Mouse (Mus musculus): ENCODE results near the gene Pold2.

The Pold2 gene

GRCm38 (mm10) chr11:5858723-5859122, 19.4 kb downstream of the Pold2 start:
- DNase-seq (ENCODE audit: low read depth) = peak; percentile 54

DNA sequence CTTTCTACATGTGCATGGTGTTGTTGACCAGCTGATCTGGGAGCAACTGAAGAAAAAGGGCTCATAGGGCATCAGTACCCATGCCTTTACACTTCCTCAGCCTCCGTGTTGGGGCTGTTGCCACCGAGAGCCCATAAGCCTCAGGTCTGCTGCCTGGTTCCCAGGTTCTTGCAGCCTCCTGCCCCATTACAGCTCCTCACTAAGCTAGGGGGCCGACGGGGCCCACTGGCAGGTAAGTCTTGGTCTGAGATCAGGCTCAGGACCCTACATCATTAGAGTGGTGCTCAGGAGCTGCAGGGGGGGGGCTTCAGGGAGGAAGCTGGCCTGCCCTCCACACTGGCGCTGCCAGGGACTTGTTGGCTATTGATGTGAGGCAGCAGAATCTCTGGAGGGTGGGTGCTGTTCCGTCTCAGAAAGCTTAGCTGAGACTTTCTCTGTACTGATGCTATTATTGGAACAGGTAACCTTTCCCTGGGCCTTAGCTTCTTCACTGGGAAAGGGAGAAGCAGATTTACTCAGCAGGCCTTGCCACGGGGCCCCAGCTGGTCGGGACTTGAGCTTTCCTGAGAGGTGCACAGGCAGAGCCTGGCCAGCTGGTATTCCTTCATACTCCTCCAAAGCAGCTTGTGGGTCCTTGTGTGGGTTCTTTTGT, 21.5 kb downstream of the Pold2 start:
- no peak for DNase-seq (ENCODE audit: low read depth)

DNA sequence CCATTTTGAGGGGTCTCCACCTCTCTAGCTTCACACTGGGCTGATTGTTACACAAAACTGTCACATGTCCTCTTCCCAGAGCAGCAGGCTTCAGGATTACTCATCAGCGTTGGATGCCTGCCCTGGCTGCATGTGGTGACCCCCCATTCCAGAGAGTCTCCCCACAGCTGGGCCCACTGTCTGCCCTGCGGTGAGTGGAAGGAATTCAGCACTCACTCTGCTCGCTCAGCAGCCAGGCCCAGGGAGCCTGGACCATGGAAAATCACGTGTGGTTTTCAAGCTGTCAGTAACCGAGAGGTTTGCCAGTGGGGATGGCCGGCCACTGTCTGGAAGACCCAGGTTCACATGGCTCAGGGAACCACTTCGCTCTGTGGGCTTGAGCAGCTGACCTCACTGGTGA, 22.2 kb downstream of the Pold2 start:
- no peak for DNase-seq (ENCODE audit: low read depth)

DNA sequence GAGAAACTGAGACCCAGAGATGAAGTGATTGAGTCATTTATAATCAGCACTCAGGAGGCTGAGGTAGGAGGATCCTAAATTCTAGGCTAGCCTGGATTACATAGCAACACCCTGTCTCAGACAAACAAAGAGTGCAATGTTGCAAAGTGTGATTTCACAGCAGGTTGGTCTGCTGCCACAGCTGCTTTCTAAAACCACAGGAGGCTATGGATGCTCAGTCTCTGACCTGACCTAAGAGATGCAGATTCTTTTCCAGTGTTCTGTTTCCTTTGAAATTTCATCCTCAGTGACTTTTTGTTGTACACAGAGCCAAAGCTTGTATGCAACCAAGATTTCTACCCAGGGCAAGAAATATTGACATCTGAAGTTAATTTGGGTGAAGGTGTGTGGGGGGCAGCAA, 22.6 kb downstream of the Pold2 start:
- no peak for DNase-seq (ENCODE audit: low read depth)

DNA sequence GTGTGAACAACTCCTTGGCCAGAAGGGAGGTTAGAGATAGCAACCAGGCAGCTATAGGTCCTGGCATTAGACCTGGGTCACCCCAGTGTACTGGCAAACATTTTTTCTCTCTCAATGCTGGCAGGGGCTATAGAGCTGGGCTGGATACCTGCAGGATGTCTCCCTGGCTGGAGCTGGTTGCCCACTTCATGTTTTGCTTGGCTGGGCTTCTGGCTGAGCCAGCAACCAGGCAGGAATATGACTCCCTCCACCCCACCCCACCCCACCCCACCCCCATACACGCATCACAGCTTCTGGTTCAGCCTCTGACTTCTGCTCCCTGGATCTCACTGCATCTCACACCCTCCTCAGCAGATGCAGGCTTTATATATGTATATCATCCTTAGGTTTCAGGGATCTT, 25.8 kb downstream of the Pold2 start:
- no peak for DNase-seq (ENCODE audit: low read depth)

DNA sequence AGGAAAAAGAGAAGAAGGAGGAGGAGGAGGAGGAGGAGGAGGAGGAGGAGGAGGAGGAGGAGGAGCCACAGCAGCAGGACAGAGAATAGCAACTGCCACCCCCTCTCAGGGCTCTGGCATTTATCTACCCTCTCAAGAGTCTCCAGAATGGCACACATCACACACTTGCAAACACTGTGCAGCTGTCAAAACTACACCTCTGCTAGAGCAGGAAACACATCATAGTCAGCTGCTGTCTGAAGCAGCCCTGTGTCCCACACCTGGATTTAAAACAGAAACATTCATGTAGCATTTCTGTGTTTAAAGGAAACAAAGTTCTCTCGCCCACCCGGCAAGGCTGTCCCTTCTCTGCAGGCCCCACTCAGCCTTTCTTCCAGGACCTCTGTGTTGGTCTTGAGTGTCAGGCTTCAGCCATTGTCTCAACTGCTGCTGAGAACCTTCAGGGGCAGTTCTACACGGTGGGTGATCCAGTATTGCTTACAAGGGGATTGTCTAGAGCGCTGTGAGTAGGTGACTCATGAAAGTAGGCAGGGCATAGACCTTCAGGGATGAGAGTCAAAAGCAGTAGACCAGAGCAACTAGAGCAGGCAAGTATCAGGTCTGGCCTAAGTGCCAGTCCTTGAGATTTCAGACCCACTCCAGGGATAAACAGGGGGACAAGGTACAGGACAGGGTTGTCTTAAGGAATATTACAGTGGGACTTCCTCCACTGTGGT, 26.9 kb downstream of the Pold2 start:
- no peak for DNase-seq (ENCODE audit: low read depth)

DNA sequence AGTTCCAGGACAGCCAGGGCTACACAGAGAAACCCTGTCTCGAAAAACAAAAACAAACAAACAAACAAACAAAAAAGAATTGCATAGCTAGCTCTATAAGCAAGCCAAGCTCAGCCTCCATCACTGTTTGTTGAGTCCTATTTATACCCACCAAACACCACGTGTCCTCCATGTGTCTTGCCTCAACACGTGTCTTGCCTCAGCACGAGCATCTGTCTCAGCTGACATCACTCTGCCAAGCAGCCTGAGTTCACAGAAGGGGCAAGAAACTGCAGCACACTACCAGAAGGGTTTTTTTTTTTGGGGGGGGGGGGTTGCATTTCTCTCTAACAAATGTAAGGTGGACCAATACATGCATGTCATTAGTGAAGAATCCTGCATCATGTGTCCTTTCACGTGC, 27.6 kb downstream of the Pold2 start:
- DNase-seq (ENCODE audit: low read depth) = no peak

DNA sequence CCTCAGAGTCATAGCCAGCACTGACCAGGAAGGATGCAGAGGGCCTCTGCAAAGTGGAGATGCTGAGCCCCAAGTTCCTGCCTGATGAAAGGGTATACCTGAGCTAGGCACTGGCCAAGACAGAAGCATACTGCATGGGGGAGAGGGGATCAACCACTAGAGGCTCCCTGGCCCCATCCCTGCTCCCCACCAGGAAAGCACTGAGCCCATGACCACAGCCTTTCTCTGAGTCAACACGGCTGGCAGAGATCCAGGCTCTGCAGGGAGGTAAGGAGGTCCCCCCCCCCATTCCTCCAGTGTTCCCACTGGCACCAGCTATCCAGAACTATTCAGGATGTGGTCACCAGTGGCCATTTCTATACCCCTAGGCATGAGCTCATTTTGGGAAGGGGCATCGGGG, 28.8 kb downstream of the Pold2 start:
- no peak for DNase-seq (ENCODE audit: low read depth)

DNA sequence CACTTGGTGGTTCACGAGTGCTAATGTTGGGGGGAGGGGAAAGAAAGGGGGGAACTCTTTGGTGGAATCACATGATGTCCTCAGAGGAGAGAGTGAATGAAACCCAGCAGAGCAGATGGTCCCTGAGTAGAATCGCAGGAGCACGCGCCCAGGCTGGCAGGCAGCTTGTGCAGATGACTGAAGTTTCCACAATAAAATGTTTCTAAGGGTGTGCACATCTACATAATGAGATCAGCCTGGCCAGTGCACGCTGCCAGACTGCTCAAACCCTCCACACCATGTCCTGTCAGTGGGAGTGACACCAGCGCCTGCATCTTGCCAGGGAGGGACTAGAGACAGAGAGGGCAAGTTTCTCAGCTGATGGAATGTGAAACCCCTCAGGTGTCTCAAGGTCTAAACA, 29.4 kb downstream of the Pold2 start:
- DNase-seq (ENCODE audit: low read depth) = no peak

DNA sequence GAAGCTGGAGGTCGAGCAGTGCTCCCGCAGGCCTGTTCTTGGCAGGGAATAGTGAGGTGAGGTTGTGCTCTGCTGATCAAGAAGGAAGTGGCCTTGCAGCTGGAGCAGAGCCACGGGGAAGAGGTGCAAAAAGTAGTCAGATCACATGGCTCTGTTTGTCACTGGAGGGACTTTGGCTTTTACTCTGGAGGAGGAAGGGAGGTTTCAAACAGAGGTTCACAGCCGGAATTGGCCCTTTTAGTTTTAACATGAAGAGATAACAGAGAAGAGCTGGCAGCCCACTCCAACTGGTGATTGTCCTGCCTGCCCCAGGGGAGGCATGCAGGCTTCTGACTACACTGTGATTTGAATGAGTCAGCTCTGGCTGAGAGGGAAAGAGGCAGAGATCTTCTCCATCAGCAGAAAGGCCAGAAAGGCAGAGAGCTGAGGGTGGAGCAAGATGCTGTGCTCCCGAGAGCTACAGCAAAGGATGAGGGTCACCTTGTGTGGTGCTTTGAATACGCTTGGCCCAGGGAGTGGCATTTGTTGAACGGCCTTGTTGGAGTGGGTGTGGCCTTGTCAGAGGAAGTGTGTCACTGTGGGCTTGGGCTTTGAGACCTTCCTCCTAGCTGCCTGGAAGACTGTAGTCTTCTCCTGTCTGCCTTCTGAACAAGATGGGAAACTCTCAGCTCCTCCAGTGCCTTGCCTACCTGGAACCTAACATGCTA, 31.3 kb downstream of the Pold2 start:
- DNase-seq (ENCODE audit: low read depth) = no peak

GRCm38 (mm10) chr11:5843131-5843530, 35.0 kb downstream of the Pold2 start:
- no peak for DNase-seq (ENCODE audit: low read depth)

GRCm38 (mm10) chr11:5841751-5842150, 36.3 kb downstream of the Pold2 start:
- DNase-seq (ENCODE audit: low read depth) = no peak

DNA sequence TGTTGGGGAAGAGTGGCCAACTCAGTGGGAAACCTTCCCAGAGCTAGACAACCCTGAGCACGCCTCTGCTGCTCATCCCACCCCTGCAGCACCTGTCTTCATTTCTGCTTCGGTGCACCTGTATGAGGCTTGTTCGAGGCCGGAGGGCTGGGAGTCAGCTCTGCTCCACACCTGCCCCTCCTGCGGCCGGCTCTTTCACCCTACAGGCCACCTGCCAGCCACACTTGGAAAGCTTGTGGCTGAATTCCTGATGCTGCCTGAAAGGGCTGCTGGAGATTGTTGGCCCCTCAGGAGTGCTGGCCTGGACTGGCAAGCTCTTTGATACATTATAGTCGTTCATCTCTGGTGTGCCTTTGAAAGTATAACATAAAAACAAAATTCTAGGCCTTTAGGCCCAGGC, 37.7 kb downstream of the Pold2 start:
- no peak for DNase-seq (ENCODE audit: low read depth)

DNA sequence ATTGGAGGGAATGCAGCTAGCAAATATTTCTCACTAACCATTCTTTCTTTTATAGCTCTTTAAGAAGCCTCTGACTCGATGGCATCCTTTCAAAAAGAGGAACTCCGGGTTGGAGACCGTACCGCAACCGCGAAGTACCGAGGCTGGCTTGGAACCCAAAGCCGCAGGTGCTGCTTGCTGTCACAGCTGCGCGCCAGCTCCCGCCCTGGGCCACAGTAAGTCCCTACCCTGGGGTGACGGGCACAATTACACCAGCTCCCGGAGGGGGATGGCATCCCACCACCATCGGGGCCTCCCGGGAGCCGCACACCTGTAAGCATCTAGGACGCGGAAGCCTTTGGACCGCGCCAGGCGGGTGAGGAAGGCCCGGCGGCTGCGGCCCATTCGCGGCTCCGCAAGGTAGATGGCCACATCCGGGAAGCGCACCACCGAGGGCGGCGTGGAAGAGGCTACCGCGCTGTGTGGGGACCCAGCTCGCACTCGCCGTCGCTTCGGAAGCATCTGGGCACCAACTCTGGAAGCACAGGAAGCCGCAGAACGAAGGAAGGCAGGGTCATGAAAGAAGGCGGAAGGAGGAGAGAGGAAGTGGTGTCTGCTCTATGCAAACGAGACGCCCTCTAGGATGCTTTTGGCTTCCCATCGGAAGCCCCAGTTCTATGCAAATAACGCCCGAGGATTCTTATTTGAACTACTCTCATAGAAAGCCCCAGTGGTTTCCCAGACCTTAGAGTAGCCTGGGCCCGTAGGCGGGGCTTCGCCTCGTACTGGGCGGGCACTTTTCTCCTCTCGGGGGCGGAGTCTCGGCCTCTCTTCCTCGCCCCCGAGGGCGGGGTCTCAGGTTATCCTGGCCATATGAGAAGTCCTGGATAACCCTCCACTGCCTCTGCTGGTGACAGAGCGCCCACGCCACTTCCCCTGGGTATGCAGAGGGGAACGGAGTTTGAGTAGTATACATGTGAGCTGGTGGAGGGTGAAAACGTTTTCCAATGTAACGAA, 40.5 kb downstream of the Pold2 start, which contains the start of gene Polm:
TSS of gene Polm (minus strand) at position 766 of the 996 bp plus-strand sequence.
- peak; percentile 96 for DNase-seq (ENCODE audit: low read depth)

- peak; percentile 52 for DNase-seq (ENCODE audit: low read depth)
Observed at GRCm38 (mm10) chr11:5836126-5836525, 42.0 kb downstream of the Pold2 start.

DNA sequence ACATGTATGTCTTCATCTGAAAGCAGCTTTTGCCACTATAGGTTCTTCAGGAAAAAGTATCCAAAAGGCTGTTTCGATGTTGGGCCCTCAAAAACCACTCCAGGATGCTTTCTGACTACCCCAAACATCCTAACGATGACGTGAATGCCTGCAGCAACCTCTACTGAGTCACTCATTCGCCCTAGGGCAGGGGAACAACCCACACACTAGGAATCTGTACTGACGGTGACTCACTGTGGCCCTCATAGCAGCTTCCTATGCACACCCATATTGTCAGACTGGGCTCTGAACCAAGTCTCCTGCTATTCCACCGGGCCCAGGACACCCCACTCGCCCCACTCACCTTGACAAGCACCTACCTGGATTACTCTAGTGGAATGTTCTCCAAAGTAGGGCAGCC, 43.0 kb downstream of the Pold2 start:
- no peak for DNase-seq (ENCODE audit: low read depth)

- no peak for DNase-seq (ENCODE audit: low read depth)
Observed at GRCm38 (mm10) chr11:5834506-5834905, 43.6 kb downstream of the Pold2 start.

DNA sequence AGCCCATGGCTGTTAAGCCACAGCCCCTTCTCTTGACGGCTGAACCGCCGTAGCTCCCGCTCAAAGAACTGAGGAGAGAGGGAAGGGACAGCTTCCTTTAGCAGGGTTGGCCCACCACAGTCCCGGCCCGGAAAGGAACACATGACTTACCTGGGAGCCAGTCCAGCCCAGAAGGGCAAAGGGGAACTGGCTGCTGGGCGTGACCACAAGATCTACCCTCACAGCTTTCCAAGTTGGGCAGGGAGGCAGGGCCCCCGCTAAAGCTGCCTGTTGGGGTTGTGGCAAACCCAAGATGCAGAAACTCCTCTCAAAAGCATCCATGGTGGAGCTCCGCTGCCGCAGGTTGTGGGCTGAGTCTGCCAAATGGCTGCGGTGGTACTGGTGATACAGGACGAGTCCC, 48.8 kb downstream of the Pold2 start:
- no peak for DNase-seq (ENCODE audit: low read depth)

DNA sequence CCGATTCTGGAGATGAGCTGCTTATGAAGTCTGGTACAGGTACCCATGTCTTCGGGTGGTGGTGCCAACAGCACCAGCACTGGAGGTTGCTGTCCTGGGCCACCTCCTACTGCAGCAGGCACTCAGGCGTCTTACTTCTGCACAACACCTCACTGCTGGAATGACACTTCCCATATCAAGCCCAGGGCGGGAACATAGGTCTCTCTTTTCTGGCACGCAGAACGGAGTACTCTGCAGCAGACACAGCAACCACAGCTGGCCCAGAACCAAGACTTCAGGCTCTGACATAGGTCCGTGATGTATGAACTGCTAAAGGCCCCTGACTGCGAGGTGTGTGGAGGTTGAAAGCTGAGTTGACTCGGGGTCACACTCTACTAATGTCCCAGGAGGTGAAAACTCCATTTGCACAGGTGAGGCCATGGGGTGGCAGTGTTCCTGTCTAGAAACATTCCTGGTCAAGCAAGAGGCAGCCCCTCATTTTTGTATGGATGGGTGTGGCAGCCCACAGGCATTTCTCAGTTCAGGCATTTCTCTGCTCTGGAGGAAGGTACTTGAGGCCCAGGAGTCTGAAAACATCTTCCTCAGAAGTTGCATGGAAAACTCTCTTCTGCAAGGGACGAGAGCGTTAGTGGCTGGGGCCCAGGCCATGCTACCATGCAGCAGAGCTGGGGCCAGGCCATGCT, 49.4 kb downstream of the Pold2 start:
- DNase-seq (ENCODE audit: low read depth) = no peak

GRCm38 (mm10) chr11:5827931-5828330, 50.2 kb downstream of the Pold2 start:
- DNase-seq (ENCODE audit: low read depth) = no peak

DNA sequence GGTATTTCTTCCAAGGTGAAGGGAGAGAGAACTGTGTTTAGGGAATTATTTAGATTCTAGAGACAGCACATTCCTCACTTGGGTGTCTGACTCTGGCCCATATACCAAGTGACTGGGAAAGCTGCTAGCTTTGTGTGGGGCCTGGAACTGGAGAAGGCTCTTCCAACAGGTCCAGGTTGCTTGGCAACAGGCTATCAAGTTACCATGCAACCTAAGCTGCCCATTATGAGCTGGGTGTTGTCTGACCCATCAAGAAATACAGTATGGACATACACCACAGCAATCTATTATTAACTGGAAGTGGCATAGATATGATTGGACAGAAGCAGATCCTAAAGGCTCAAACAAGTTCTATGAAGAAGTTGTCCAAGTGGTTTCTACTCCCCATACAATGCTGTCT, 52.7 kb downstream of the Pold2 start:
- no peak for DNase-seq (ENCODE audit: low read depth)
